ENCODE assay signal across 29 mouse cellular contexts in genomic region chr8:116801313-116801712, GRCm38 (mm10).
DNase-seq lines count a peak whose midpoint lies in the region; ATAC-seq and TF ChIP-seq lines count a peak whose summit lies in the region.
"Had no signal": no experiment of that assay in that cellular context is flagged by ENCODE, and none has a peak within 500 bp of the region (broad histone marks: within the 10 kb centered on the region; RNA-seq: fewer than 3 reads in every experiment).

No protein-coding gene starts in this region.

- peaks cover 61% of the 10 kb centered on the region for H3K9me3 ChIP-seq in G1E (replicated peaks)
- H3K9me3 ChIP-seq: embryonic facial prominence, embryonic 15.5 days; forebrain, embryonic 12.5 days; heart, embryonic 15.5 days; kidney, embryonic 15.5 days; midbrain, embryonic 15.5 days; neural tube, embryonic 15.5 days had no signal

- H3K4me3 ChIP-seq in cerebellum, adult 2 months (replicated peaks; ENCODE audit: insufficient read depth, low read depth, low read length) = no peak overlapping the region
- peak overlapping the region; percentile 33; the same call in 1 of the 2 replicates for H3K4me3 ChIP-seq in G1E (ENCODE audit: low read depth, low read length)
- H3K4me3 ChIP-seq: embryonic facial prominence, embryonic 10.5 days; embryonic facial prominence, embryonic 15.5 days; forebrain, embryonic 12.5 days; heart, embryonic 15.5 days; kidney, embryonic 15.5 days; liver, embryonic 12.5 days; midbrain, embryonic 15.5 days; neural tube, embryonic 15.5 days had no signal

- TF ChIP-seq POLR2A in cerebellum, adult 2 months (IDR thresholded peaks at IDR 0.05; ENCODE audit: borderline replicate concordance, insufficient read depth, low read length) = no peak

- no peaks in the 10 kb centered on the region for H3K36me3 ChIP-seq in G1E (replicated peaks)
- H3K36me3 ChIP-seq: embryonic facial prominence, embryonic 10.5 days; embryonic facial prominence, embryonic 15.5 days; forebrain, embryonic 12.5 days; heart, embryonic 15.5 days; kidney, embryonic 15.5 days; liver, embryonic 12.5 days; midbrain, embryonic 15.5 days; neural tube, embryonic 15.5 days had no signal

- no peak for ATAC-seq in G1E (ENCODE audit: extremely low read depth, insufficient number of reproducible peaks, low FRiP score, poor library complexity, severe bottlenecking)
- ATAC-seq: hindbrain, embryonic 16.5 days; liver, embryonic 12.5 days; liver, postnatal 0 days; midbrain, embryonic 15.5 days had no signal

- H3K4me1 ChIP-seq in cerebellum, adult 2 months (ENCODE audit: control insufficient read depth, insufficient read depth, low read length) = no peaks in the 10 kb centered on the region
- no peaks in the 10 kb centered on the region for H3K4me1 ChIP-seq in G1E (ENCODE audit: insufficient read depth, low read depth, low read length)
- H3K4me1 ChIP-seq: embryonic facial prominence, embryonic 10.5 days; embryonic facial prominence, embryonic 15.5 days; forebrain, embryonic 12.5 days; heart, embryonic 15.5 days; kidney, embryonic 15.5 days; liver, embryonic 12.5 days; midbrain, embryonic 15.5 days; neural tube, embryonic 15.5 days had no signal

- no peak for TF ChIP-seq CTCF in cerebellum, adult 2 months (IDR thresholded peaks at IDR 0.05; ENCODE audit: borderline replicate concordance, insufficient read depth, low read depth, low read length)
- TF ChIP-seq CTCF in G1E (IDR thresholded peaks at IDR 0.05; ENCODE audit: low read depth, low read length) = no peak

- no peaks in the 10 kb centered on the region for H3K27me3 ChIP-seq in cerebellum, adult 2 months (ENCODE audit: control insufficient read depth, insufficient read depth, low read length)
- peaks cover 2% of the 10 kb centered on the region; the same call in 1 of the 2 replicates for H3K27me3 ChIP-seq in G1E (ENCODE audit: insufficient read depth, low read length)
- H3K27me3 ChIP-seq: embryonic facial prominence, embryonic 15.5 days; forebrain, embryonic 12.5 days; heart, embryonic 15.5 days; kidney, embryonic 15.5 days; liver, embryonic 12.5 days; midbrain, embryonic 15.5 days; neural tube, embryonic 15.5 days had no signal

- no peak overlapping the region for H3K27ac ChIP-seq in cerebellum, adult 2 months (ENCODE audit: insufficient read depth, low read length)
- H3K27ac ChIP-seq: embryonic facial prominence, embryonic 10.5 days; embryonic facial prominence, embryonic 15.5 days; forebrain, embryonic 12.5 days; heart, embryonic 15.5 days; kidney, embryonic 15.5 days; liver, embryonic 12.5 days; midbrain, embryonic 15.5 days; neural tube, embryonic 15.5 days had no signal

- peak; percentile 14 to 25 for DNase-seq in cerebellum, postnatal 14 days
- DNase-seq in cerebellum, adult 2 months = no peak
- DNase-seq in right cerebral cortex, adult 18-20 months = peak; percentile 13
- no peak for DNase-seq in right cerebral cortex, postnatal 14 days
- DNase-seq in G1E (ENCODE audit: low spot score) = no peak
- peak; percentile 72 for DNase-seq in testis, postnatal 14 days (ENCODE audit: low spot score)
- no peak for DNase-seq in MN1 (ENCODE audit: low spot score)
- DNase-seq in frontal cortex, postnatal 10 days (ENCODE audit: low spot score in 2 of 2) = no peak
- DNase-seq: adrenal gland, postnatal 10 days; cerebellum, adult 11 months; cerebellum, adult 9-11 months; gastrocnemius, postnatal 10 days; kidney, adult 18-20 months; kidney, postnatal 36 days; layer of hippocampus, postnatal 36 days; left cerebral cortex, postnatal 4 days; liver, postnatal 0 days; lung, postnatal 36 days; right cerebral cortex, postnatal 4 days; thymus, postnatal 14 days had no signal

- WGBS in cerebellum, adult 2 months = 92% methylated on average over 32 of the region's 32 CpGs

Comparison
In these comparisons a context has a peak if more than half of its experiments do, and no peak if none do; other contexts are left out.
1. DNase-seq: peak in cerebellum, postnatal 14 days (2 of 2), right cerebral cortex, adult 18-20 months (single experiment) and testis, postnatal 14 days (single experiment); none in cerebellum, adult 2 months (0 of 2), right cerebral cortex, postnatal 14 days (single experiment), G1E (single experiment), MN1 (single experiment) and frontal cortex, postnatal 10 days (0 of 2).